Mouse (Mus musculus): ENCODE results near the gene Olfr495. TPM values are rescaled to one million over a fixed set of nuclear protein-coding genes. Genes with fewer than 3 reads are reported as not detected.

Olfr495 gene
- not detected in 2 replicates for polyA plus RNA-seq (2014; fragmentation: Nextera tagmentation; extraction: Ambion mirVana)

- Histone ChIP-seq H3K9ac (ENCODE audit: low read depth, low read length) (no peak within 1 kb of the TSS), H3K4me1 (ENCODE audit: control insufficient read depth, insufficient read depth, low read length) (no peaks in the 10 kb centered on the region), H3K4me3 (ENCODE audit: low read length) (no peak within 1 kb of the TSS), H3K4me2 (replicated peaks; ENCODE audit: low read depth, low read length) (no peak within 1 kb of the TSS), H3K27me3 (ENCODE audit: control insufficient read depth, insufficient read depth, low read length) (no peaks in the 10 kb centered on the region), H3K36me3 (ENCODE audit: control insufficient read depth, insufficient read depth, low read length) (no peaks in the 10 kb centered on the region), H3K27ac (ENCODE audit: low read depth, low read length) (no peak within 1 kb of the TSS), H3K9me3 (ENCODE audit: control insufficient read depth, low read length) (no peaks in the 10 kb centered on the region)
- no peak for ATAC-seq (ENCODE audit: low FRiP score, low TSS enrichment)
- WGBS, result 82% methylated on average over 1 of the region's 1 CpGs
Observed at GRCm38 (mm10) chr7:108392867-108393266, at the start of gene Olfr495. Olfr495 (plus strand) TSS chr7:108393167.

- Histone ChIP-seq H3K4me2 (replicated peaks; ENCODE audit: low read depth, low read length) (no peak within 1 kb of the TSS), H3K9ac (ENCODE audit: low read depth, low read length) (no peak within 1 kb of the TSS), H3K4me1 (ENCODE audit: control insufficient read depth, insufficient read depth, low read length) (no peaks in the 10 kb centered on the region), H3K4me3 (ENCODE audit: low read length) (no peak within 1 kb of the TSS), H3K27me3 (ENCODE audit: control insufficient read depth, insufficient read depth, low read length) (no peaks in the 10 kb centered on the region), H3K9me3 (ENCODE audit: control insufficient read depth, low read length) (no peaks in the 10 kb centered on the region), H3K36me3 (ENCODE audit: control insufficient read depth, insufficient read depth, low read length) (no peaks in the 10 kb centered on the region), H3K27ac (ENCODE audit: low read depth, low read length) (no peak within 1 kb of the TSS)
- WGBS, result 79% methylated on average over 1 of the region's 1 CpGs
- no peak for ATAC-seq (ENCODE audit: low FRiP score, low TSS enrichment)
Observed at GRCm38 (mm10) chr7:108346879-108347278, 46.1 kb upstream of the Olfr495 start, which contains the start of gene Olfr493. Olfr493 (minus strand) TSS chr7:108346979.

- ATAC-seq (ENCODE audit: low FRiP score, low TSS enrichment), result no peak
- Histone ChIP-seq H3K27me3 (ENCODE audit: control insufficient read depth, insufficient read depth, low read length) (no peaks in the 10 kb centered on the region), H3K36me3 (ENCODE audit: control insufficient read depth, insufficient read depth, low read length) (no peaks in the 10 kb centered on the region), H3K9me3 (ENCODE audit: control insufficient read depth, low read length) (no peaks in the 10 kb centered on the region), H3K9ac (ENCODE audit: low read depth, low read length) (no peak within 1 kb of the TSS), H3K27ac (ENCODE audit: low read depth, low read length) (no peak within 1 kb of the TSS), H3K4me1 (ENCODE audit: control insufficient read depth, insufficient read depth, low read length) (no peaks in the 10 kb centered on the region), H3K4me3 (ENCODE audit: low read length) (no peak within 1 kb of the TSS), H3K4me2 (replicated peaks; ENCODE audit: low read depth, low read length) (no peak within 1 kb of the TSS)
- 80% methylated on average over 3 of the region's 3 CpGs for WGBS
Observed at GRCm38 (mm10) chr7:108365035-108365434, 27.9 kb upstream of the Olfr495 start, which contains the start of gene Olfr494. Olfr494 (plus strand) TSS chr7:108365335.

- no peak for ATAC-seq (ENCODE audit: low FRiP score, low TSS enrichment)
- no peak within 1 kb of the TSS for H3K4me3 ChIP-seq (ENCODE audit: low read length)
- H3K4me1 ChIP-seq (ENCODE audit: control insufficient read depth, insufficient read depth, low read length), result no peaks in the 10 kb centered on the region
- WGBS, result 79% methylated on average over 2 of the region's 2 CpGs
- H3K4me2 ChIP-seq (replicated peaks; ENCODE audit: low read depth, low read length), result no peak within 1 kb of the TSS
- no peak within 1 kb of the TSS for H3K27ac ChIP-seq (ENCODE audit: low read depth, low read length)
- H3K36me3 ChIP-seq (ENCODE audit: control insufficient read depth, insufficient read depth, low read length), result no peaks in the 10 kb centered on the region
- no peaks in the 10 kb centered on the region for H3K9me3 ChIP-seq (ENCODE audit: control insufficient read depth, low read length)
- no peaks in the 10 kb centered on the region for H3K27me3 ChIP-seq (ENCODE audit: control insufficient read depth, insufficient read depth, low read length)
- H3K9ac ChIP-seq (ENCODE audit: low read depth, low read length), result no peak within 1 kb of the TSS
Observed at GRCm38 (mm10) chr7:108420121-108420520, 27.2 kb downstream of the Olfr495 start, which contains the start of gene Olfr497. Olfr497 (plus strand) TSS chr7:108420421.

Other genes starting within 250 kb of the Olfr495 start
- gene Olfr485, start 233.3 kb upstream of the Olfr495 start, polyA plus RNA-seq (2014; fragmentation: Nextera tagmentation; extraction: Ambion mirVana), result not detected in 2 replicates
- gene Olfr486, start 220.4 kb upstream of the Olfr495 start, polyA plus RNA-seq (2014; fragmentation: Nextera tagmentation; extraction: Ambion mirVana), result not detected in 2 replicates
- not detected in 2 replicates for gene Olfr487, start 178.5 kb upstream of the Olfr495 start, polyA plus RNA-seq (2014; fragmentation: Nextera tagmentation; extraction: Ambion mirVana)
- gene Olfr488, start 134.8 kb upstream of the Olfr495 start, polyA plus RNA-seq (2014; fragmentation: Nextera tagmentation; extraction: Ambion mirVana), result not detected in 2 replicates
- not detected in 2 replicates for gene Olfr490, start 104.2 kb upstream of the Olfr495 start, polyA plus RNA-seq (2014; fragmentation: Nextera tagmentation; extraction: Ambion mirVana)
- not detected in 2 replicates for gene Olfr491, start 79.7 kb upstream of the Olfr495 start, polyA plus RNA-seq (2014; fragmentation: Nextera tagmentation; extraction: Ambion mirVana)
- not detected in 2 replicates for gene Olfr492, start 69.5 kb upstream of the Olfr495 start, polyA plus RNA-seq (2014; fragmentation: Nextera tagmentation; extraction: Ambion mirVana)
- not detected in 2 replicates for gene Olfr493, start 46.2 kb upstream of the Olfr495 start, polyA plus RNA-seq (2014; fragmentation: Nextera tagmentation; extraction: Ambion mirVana)
- gene Olfr494, start 27.8 kb upstream of the Olfr495 start, polyA plus RNA-seq (2014; fragmentation: Nextera tagmentation; extraction: Ambion mirVana), result not detected in 2 replicates
- not detected in 2 replicates for gene Olfr497, start 27.3 kb downstream of the Olfr495 start, polyA plus RNA-seq (2014; fragmentation: Nextera tagmentation; extraction: Ambion mirVana)
- not detected in 2 replicates for gene Olfr498, start 72.2 kb downstream of the Olfr495 start, polyA plus RNA-seq (2014; fragmentation: Nextera tagmentation; extraction: Ambion mirVana)
- not detected in 2 replicates for gene Olfr502, start 131.9 kb downstream of the Olfr495 start, polyA plus RNA-seq (2014; fragmentation: Nextera tagmentation; extraction: Ambion mirVana)
- not detected in 2 replicates for gene Olfr503, start 151.4 kb downstream of the Olfr495 start, polyA plus RNA-seq (2014; fragmentation: Nextera tagmentation; extraction: Ambion mirVana)
- gene Olfr504, start 172.6 kb downstream of the Olfr495 start, polyA plus RNA-seq (2014; fragmentation: Nextera tagmentation; extraction: Ambion mirVana), result not detected in 2 replicates
- gene Olfr506, start 217.6 kb downstream of the Olfr495 start, polyA plus RNA-seq (2014; fragmentation: Nextera tagmentation; extraction: Ambion mirVana), result not detected in 2 replicates
- not detected in 2 replicates for gene Olfr507, start 228.6 kb downstream of the Olfr495 start, polyA plus RNA-seq (2014; fragmentation: Nextera tagmentation; extraction: Ambion mirVana)
- gene Olfr508, start 236.8 kb downstream of the Olfr495 start, polyA plus RNA-seq (2014; fragmentation: Nextera tagmentation; extraction: Ambion mirVana), result not detected in 2 replicates